Mouse (Mus musculus): ENCODE data around the gene Timm9. TPM values are rescaled to one million over a fixed set of nuclear protein-coding genes. Genes with fewer than 3 reads are reported as not detected.

Gene Timm9
- polyA plus RNA-seq, 1 experiment from 2014 or later = 76.1 TPM

GRCm38 (mm10) chr12:71148801-71149200 lies 12.3 kb upstream of the Timm9 start:
- no peak for ATAC-seq (ENCODE audit: insufficient read depth, low FRiP score)
- Histone ChIP-seq H3K9ac (ENCODE audit: low read length) (no peak overlapping the region), H3K4me3 (replicated peaks; ENCODE audit: low read length) (no peak overlapping the region), H3K9me3 (replicated peaks; ENCODE audit: control insufficient read depth, low read length) (no peaks in the 10 kb centered on the region), H3K27ac (ENCODE audit: low read length) (no peak overlapping the region), H3K36me3 (ENCODE audit: control insufficient read depth, insufficient read depth, low read length) (peaks cover 16% of the 10 kb centered on the region), H3K4me2 (ENCODE audit: low read depth, low read length) (no peak overlapping the region), H3K27me3 (ENCODE audit: control insufficient read depth, insufficient read depth, low read length) (no peaks in the 10 kb centered on the region), H3K4me1 (ENCODE audit: control insufficient read depth, insufficient read depth, low read length) (no peaks in the 10 kb centered on the region)
- WGBS = 96% methylated on average over 9 of the region's 9 CpGs

- WGBS = 86% methylated on average over 3 of the region's 3 CpGs
- no peaks in the 10 kb centered on the region for H3K9me3 ChIP-seq (replicated peaks; ENCODE audit: control insufficient read depth, low read length)
- H3K4me1 ChIP-seq (ENCODE audit: control insufficient read depth, insufficient read depth, low read length) = no peaks in the 10 kb centered on the region
- no peak for ATAC-seq (ENCODE audit: insufficient read depth, low FRiP score)
- no peak overlapping the region for H3K4me3 ChIP-seq (replicated peaks; ENCODE audit: low read length)
- H3K4me2 ChIP-seq (ENCODE audit: low read depth, low read length) = no peak overlapping the region
- peaks cover 21% of the 10 kb centered on the region for H3K36me3 ChIP-seq (ENCODE audit: control insufficient read depth, insufficient read depth, low read length)
- H3K27me3 ChIP-seq (ENCODE audit: control insufficient read depth, insufficient read depth, low read length) = no peaks in the 10 kb centered on the region
- no peak overlapping the region for H3K9ac ChIP-seq (ENCODE audit: low read length)
- H3K27ac ChIP-seq (ENCODE audit: low read length) = no peak overlapping the region
These were observed 11.2 kb upstream of the Timm9 start for GRCm38 (mm10) chr12:71147641-71148040.

GRCm38 (mm10) chr12:71141189-71141588 lies 4.7 kb upstream of the Timm9 start:
- ATAC-seq (ENCODE audit: insufficient read depth, low FRiP score) = no peak
- H3K4me2 ChIP-seq (ENCODE audit: low read depth, low read length) = no peak overlapping the region
- H3K4me1 ChIP-seq (ENCODE audit: control insufficient read depth, insufficient read depth, low read length) = peaks cover 10% of the 10 kb centered on the region
- H3K27me3 ChIP-seq (ENCODE audit: control insufficient read depth, insufficient read depth, low read length) = no peaks in the 10 kb centered on the region
- no peaks in the 10 kb centered on the region for H3K9me3 ChIP-seq (replicated peaks; ENCODE audit: control insufficient read depth, low read length)
- H3K36me3 ChIP-seq (ENCODE audit: control insufficient read depth, insufficient read depth, low read length) = peaks cover 13% of the 10 kb centered on the region; the same call in 1 of the 2 replicates
- H3K27ac ChIP-seq (ENCODE audit: low read length) = no peak overlapping the region
- no peak overlapping the region for H3K9ac ChIP-seq (ENCODE audit: low read length)
- no peak overlapping the region for H3K4me3 ChIP-seq (replicated peaks; ENCODE audit: low read length)

- Histone ChIP-seq H3K27ac (ENCODE audit: low read length) (no peak overlapping the region), H3K36me3 (ENCODE audit: control insufficient read depth, insufficient read depth, low read length) (peaks cover 8% of the 10 kb centered on the region; the same call in 1 of the 2 replicates), H3K4me1 (ENCODE audit: control insufficient read depth, insufficient read depth, low read length) (peaks cover 16% of the 10 kb centered on the region), H3K27me3 (ENCODE audit: control insufficient read depth, insufficient read depth, low read length) (no peaks in the 10 kb centered on the region), H3K4me3 (replicated peaks; ENCODE audit: low read length) (no peak overlapping the region), H3K9me3 (replicated peaks; ENCODE audit: control insufficient read depth, low read length) (no peaks in the 10 kb centered on the region), H3K4me2 (ENCODE audit: low read depth, low read length) (no peak overlapping the region), H3K9ac (ENCODE audit: low read length) (no peak overlapping the region)
- 82% methylated on average over 5 of the region's 5 CpGs for WGBS
- ATAC-seq (ENCODE audit: insufficient read depth, low FRiP score) = no peak
These were observed 2.9 kb upstream of the Timm9 start for GRCm38 (mm10) chr12:71139258-71139828.

- Histone ChIP-seq H3K4me2 (ENCODE audit: low read depth, low read length) (peak overlapping the region; percentile 96), H3K4me3 (replicated peaks; ENCODE audit: low read length) (peak overlapping the region; percentile 98), H3K36me3 (ENCODE audit: control insufficient read depth, insufficient read depth, low read length) (peaks cover 3% of the 10 kb centered on the region; the same call in 1 of the 2 replicates), H3K9ac (ENCODE audit: low read length) (peak overlapping the region; percentile 76), H3K4me1 (ENCODE audit: control insufficient read depth, insufficient read depth, low read length) (peaks cover 16% of the 10 kb centered on the region), H3K9me3 (replicated peaks; ENCODE audit: control insufficient read depth, low read length) (no peaks in the 10 kb centered on the region), H3K27me3 (ENCODE audit: control insufficient read depth, insufficient read depth, low read length) (no peaks in the 10 kb centered on the region), H3K27ac (ENCODE audit: low read length) (no peak overlapping the region; the same call in 1 of the 2 replicates)
- no peak for ATAC-seq (ENCODE audit: insufficient read depth, low FRiP score)
- 1% methylated on average over 11 of the region's 11 CpGs for WGBS
These were observed 1.2 kb upstream of the Timm9 start for GRCm38 (mm10) chr12:71137686-71138085.

GRCm38 (mm10) chr12:71136974-71137491 lies 549 bp upstream of the Timm9 start:
- peaks cover 16% of the 10 kb centered on the region for H3K4me1 ChIP-seq (ENCODE audit: control insufficient read depth, insufficient read depth, low read length)
- H3K9me3 ChIP-seq (replicated peaks; ENCODE audit: control insufficient read depth, low read length) = no peaks in the 10 kb centered on the region
- peak; percentile 86 for ATAC-seq (ENCODE audit: insufficient read depth, low FRiP score)
- peak overlapping the region; percentile 96 for H3K9ac ChIP-seq (ENCODE audit: low read length)
- H3K27me3 ChIP-seq (ENCODE audit: control insufficient read depth, insufficient read depth, low read length) = no peaks in the 10 kb centered on the region
- peak overlapping the region; percentile 96 for H3K4me2 ChIP-seq (ENCODE audit: low read depth, low read length)
- H3K36me3 ChIP-seq (ENCODE audit: control insufficient read depth, insufficient read depth, low read length) = peaks cover 3% of the 10 kb centered on the region; the same call in 1 of the 2 replicates
- H3K27ac ChIP-seq (ENCODE audit: low read length) = peak overlapping the region; percentile 79
- under 1% methylated on average over 30 of the region's 30 CpGs for WGBS
- H3K4me3 ChIP-seq (replicated peaks; ENCODE audit: low read length) = peak overlapping the region; percentile 98

GRCm38 (mm10) chr12:71135581-71135980 lies 903 bp downstream of the Timm9 start:
- WGBS = 26% methylated on average over 5 of the region's 5 CpGs
- no peak overlapping the region for H3K27ac ChIP-seq (ENCODE audit: low read length)
- H3K4me1 ChIP-seq (ENCODE audit: control insufficient read depth, insufficient read depth, low read length) = peaks cover 16% of the 10 kb centered on the region
- H3K4me2 ChIP-seq (ENCODE audit: low read depth, low read length) = peak overlapping the region; percentile 77
- H3K9ac ChIP-seq (ENCODE audit: low read length) = peak overlapping the region; percentile 54
- H3K9me3 ChIP-seq (replicated peaks; ENCODE audit: control insufficient read depth, low read length) = no peaks in the 10 kb centered on the region
- H3K36me3 ChIP-seq (ENCODE audit: control insufficient read depth, insufficient read depth, low read length) = peaks cover 3% of the 10 kb centered on the region; the same call in 1 of the 2 replicates
- no peak for ATAC-seq (ENCODE audit: insufficient read depth, low FRiP score)
- no peaks in the 10 kb centered on the region for H3K27me3 ChIP-seq (ENCODE audit: control insufficient read depth, insufficient read depth, low read length)
- H3K4me3 ChIP-seq (replicated peaks; ENCODE audit: low read length) = peak overlapping the region; percentile 98

- 84% methylated on average over 9 of the region's 9 CpGs for WGBS
- H3K4me3 ChIP-seq (replicated peaks; ENCODE audit: low read length) = no peak overlapping the region
These were observed 13.2 kb downstream of the Timm9 start for GRCm38 (mm10) chr12:71123286-71123685.

GRCm38 (mm10) chr12:71122731-71123130 lies 13.8 kb downstream of the Timm9 start:
- 86% methylated on average over 10 of the region's 10 CpGs for WGBS
- H3K36me3 ChIP-seq (ENCODE audit: control insufficient read depth, insufficient read depth, low read length) = no peaks in the 10 kb centered on the region
- ATAC-seq (ENCODE audit: insufficient read depth, low FRiP score) = no peak
- H3K9ac ChIP-seq (ENCODE audit: low read length) = no peak overlapping the region
- H3K4me1 ChIP-seq (ENCODE audit: control insufficient read depth, insufficient read depth, low read length) = no peaks in the 10 kb centered on the region
- H3K4me2 ChIP-seq (ENCODE audit: low read depth, low read length) = no peak overlapping the region
- H3K4me3 ChIP-seq (replicated peaks; ENCODE audit: low read length) = no peak overlapping the region
- no peak overlapping the region for H3K27ac ChIP-seq (ENCODE audit: low read length)
- H3K9me3 ChIP-seq (replicated peaks; ENCODE audit: control insufficient read depth, low read length) = no peaks in the 10 kb centered on the region
- no peaks in the 10 kb centered on the region for H3K27me3 ChIP-seq (ENCODE audit: control insufficient read depth, insufficient read depth, low read length)

More at GRCm38 (mm10) chr12:71123286-71123685, 13.2 kb downstream of the Timm9 start:
- no peaks in the 10 kb centered on the region for H3K36me3 ChIP-seq (ENCODE audit: control insufficient read depth, insufficient read depth, low read length)
- no peak overlapping the region for H3K4me2 ChIP-seq (ENCODE audit: low read depth, low read length)
- ATAC-seq (ENCODE audit: insufficient read depth, low FRiP score) = no peak
- H3K27ac ChIP-seq (ENCODE audit: low read length) = no peak overlapping the region
- H3K27me3 ChIP-seq (ENCODE audit: control insufficient read depth, insufficient read depth, low read length) = no peaks in the 10 kb centered on the region
- H3K4me1 ChIP-seq (ENCODE audit: control insufficient read depth, insufficient read depth, low read length) = no peaks in the 10 kb centered on the region
- H3K9ac ChIP-seq (ENCODE audit: low read length) = no peak overlapping the region
- H3K9me3 ChIP-seq (replicated peaks; ENCODE audit: control insufficient read depth, low read length) = no peaks in the 10 kb centered on the region
